Mouse (Mus musculus) frontal cortex, adult (tissue): ENCODE measurements at regions not wholly inside any gene's neighbourhood (a gene's known extent, or its start where the extent isn't known, plus 50 kb on each side); places are given as distances from the start of the nearest gene placed in this dataset.
A peak's percentile ranks its signal among the peaks of the same experiment; 100 is the strongest.

Experiments used
- ATAC-seq: cut with Nextera tagmentation; 2 replicates; pipeline ENCODE4 v1.9.2; 2017; ENCODE audit warnings: mild to moderate bottlenecking, moderate library complexity, mixed read lengths; ENCODE audit not compliant: low TSS enrichment

GRCm38 (mm10) chr8:34455376-34455775 lies 343.8 kb upstream of the Gm10131 start:
- no peak for ATAC-seq

GRCm38 (mm10) chr8:34452811-34453210 lies 341.3 kb upstream of the Gm10131 start:
- ATAC-seq = no peak

GRCm38 (mm10) chr8:34451211-34452000 lies 339.9 kb upstream of the Gm10131 start:
- ATAC-seq = no peak

GRCm38 (mm10) chr8:34449391-34450044 lies 338.0 kb upstream of the Gm10131 start:
- no peak for ATAC-seq

- ATAC-seq = peak; percentile 76
These were observed 336.6 kb upstream of the Gm10131 start for GRCm38 (mm10) chr8:34447880-34448830.

GRCm38 (mm10) chr8:34442688-34443087 lies 331.2 kb upstream of the Gm10131 start:
- peak; percentile 85 for ATAC-seq

- no peak for ATAC-seq
These were observed 330.2 kb upstream of the Gm10131 start for GRCm38 (mm10) chr8:34441756-34442155.

- ATAC-seq = no peak
These were observed 329.2 kb upstream of the Gm10131 start for GRCm38 (mm10) chr8:34440771-34441170.

- ATAC-seq = no peak
These were observed 327.2 kb upstream of the Gm10131 start for GRCm38 (mm10) chr8:34438771-34439170.

GRCm38 (mm10) chr8:34431985-34432384 lies 320.4 kb upstream of the Gm10131 start:
- no peak for ATAC-seq

- no peak for ATAC-seq
These were observed 317.7 kb upstream of the Gm10131 start for GRCm38 (mm10) chr8:34429231-34429630.

- no peak for ATAC-seq
These were observed 290.0 kb upstream of the Gm10131 start for GRCm38 (mm10) chr8:34401571-34401970.

- no peak for ATAC-seq
These were observed 287.6 kb upstream of the Gm10131 start for GRCm38 (mm10) chr8:34398914-34399813.

GRCm38 (mm10) chr8:34397583-34398411 lies 286.3 kb upstream of the Gm10131 start:
- ATAC-seq = no peak

GRCm38 (mm10) chr8:34397225-34397582 lies 285.7 kb upstream of the Gm10131 start:
- ATAC-seq = no peak

GRCm38 (mm10) chr8:34392981-34393828 lies 281.7 kb upstream of the Gm10131 start:
- ATAC-seq = peak; percentile 77

- peak; percentile 76 for ATAC-seq
These were observed 280.9 kb upstream of the Gm10131 start for GRCm38 (mm10) chr8:34392208-34392980.

GRCm38 (mm10) chr8:34385806-34386439 lies 274.4 kb upstream of the Gm10131 start:
- ATAC-seq = peak; percentile 29; the same call in 1 of the 2 replicates
